Mouse (Mus musculus) lung, adult 18-20 months (tissue): ENCODE measurements around the gene Ulk4.
"Not testable (repeated sequence)": the region's sequence is repeated elsewhere in the genome, so short reads cannot be mapped to it uniquely, and the experiment has no call there.

Experiments
- DNase-seq, 2 experiments: peaks; one replicate each; pipeline ENCODE4 v3.0.0; 2022; ENCODE audit warnings: mixed read lengths in 2 of 2

The Ulk4 gene

DNA sequence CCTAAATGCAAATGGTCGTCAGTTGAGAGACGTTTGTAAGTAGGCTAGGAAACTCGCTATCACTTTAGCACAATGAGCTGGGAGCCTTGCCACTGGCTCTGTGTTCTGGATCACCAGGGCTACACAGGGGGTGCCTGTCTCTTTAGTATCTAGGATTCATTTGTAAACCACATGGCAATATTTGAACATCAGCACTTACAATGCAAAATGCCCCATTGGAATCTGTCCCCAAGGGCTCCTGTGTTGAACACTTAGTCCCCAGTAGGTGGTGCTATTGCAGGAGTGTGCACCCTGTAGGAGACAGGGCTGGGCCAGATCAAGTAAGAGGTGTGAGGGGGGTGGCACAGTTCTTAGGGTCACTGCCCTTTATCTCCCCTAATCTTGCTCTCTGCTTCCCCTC, 217.7 kb downstream of the Ulk4 start:
- DNase-seq, result no peak

- DNase-seq, result peak in 1 of 2 experiments; percentile 16
Observed at GRCm38 (mm10) chr9:121058538-121058937, 218.5 kb downstream of the Ulk4 start.

DNA sequence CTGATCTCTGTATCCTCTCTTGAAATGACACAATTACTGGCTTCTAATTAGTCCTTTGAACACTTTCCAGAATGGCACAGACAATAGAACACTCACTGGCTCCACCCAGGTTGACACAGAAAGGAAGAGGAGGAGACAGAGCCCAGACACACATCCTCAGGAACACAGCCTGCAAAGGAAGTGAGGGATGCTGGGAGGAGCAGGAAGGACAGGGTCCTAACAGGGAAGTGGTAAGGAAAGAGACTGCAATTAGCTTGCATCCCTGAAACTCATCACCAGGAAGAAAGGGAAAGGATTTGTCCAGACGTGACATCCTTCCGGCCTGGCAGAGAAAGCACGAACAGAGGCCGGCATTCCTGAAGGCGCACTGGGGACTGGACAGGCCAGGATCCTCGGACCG, 218.9 kb downstream of the Ulk4 start:
- peak; percentile 23 to 58 for DNase-seq

- peak in 1 of 2 experiments; percentile 12 for DNase-seq
Observed at GRCm38 (mm10) chr9:121057401-121057800, 219.6 kb downstream of the Ulk4 start.

DNA sequence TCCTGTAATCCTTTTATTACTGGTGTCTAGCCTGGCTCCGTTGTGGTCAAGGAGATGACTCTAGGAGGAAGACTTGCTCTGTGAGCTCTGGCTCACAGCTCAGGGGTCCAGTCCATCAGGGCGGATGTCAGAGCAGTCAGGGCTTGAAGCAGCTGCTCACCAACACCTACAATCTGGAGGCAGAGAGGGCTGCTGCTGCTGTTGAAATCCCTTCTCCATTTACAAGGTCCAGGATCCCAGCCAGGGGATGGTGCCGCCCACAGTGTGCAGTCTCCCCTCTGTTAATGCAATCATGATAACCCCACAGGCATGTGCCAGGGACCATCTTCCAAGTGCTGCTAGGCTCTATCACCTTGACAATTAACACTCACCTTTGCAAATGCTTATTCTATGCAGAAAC, 220.5 kb downstream of the Ulk4 start:
- DNase-seq, result no peak

GRCm38 (mm10) chr9:121056036-121056435, 221.0 kb downstream of the Ulk4 start:
- DNase-seq, result no peak

GRCm38 (mm10) chr9:121045657-121046056, 231.3 kb downstream of the Ulk4 start:
- not testable (repeated sequence) for DNase-seq

DNA sequence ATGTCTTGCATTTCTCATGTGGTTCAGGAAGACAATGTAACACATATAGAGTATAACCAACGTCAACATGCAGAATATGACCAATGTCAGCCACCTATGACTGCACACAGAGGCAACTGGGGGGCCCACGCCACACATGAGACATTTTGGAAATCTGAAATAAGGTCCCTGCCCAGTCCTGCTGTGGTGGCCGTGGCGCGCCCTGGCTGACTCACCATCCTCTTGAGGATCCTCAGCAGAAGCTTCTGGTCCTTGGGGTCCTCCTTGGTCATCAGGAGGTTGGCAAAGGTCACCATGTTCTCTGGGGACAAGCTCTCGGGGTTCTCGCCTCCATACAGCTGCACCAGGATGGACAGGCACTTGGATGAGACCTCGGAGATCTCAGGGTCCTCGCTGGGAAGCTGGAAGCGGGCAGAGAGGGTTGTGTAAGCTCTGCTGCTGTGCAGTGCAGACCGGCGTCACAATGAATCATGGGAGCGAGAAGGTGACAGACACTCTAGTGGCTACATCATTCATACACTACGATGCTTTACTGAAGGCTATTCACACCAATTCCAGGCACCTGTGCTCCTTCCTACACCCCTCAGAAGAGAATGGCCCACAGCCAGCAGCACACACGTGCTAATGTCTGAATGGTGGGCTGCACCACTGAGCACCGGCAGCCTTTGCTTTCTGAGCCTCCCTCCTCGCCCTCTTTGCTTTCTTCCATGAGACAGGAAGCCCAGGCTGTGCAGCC, 232.4 kb downstream of the Ulk4 start:
- no peak for DNase-seq

- no peak for DNase-seq
Observed at GRCm38 (mm10) chr9:121043021-121043420, 234.0 kb downstream of the Ulk4 start.

DNA sequence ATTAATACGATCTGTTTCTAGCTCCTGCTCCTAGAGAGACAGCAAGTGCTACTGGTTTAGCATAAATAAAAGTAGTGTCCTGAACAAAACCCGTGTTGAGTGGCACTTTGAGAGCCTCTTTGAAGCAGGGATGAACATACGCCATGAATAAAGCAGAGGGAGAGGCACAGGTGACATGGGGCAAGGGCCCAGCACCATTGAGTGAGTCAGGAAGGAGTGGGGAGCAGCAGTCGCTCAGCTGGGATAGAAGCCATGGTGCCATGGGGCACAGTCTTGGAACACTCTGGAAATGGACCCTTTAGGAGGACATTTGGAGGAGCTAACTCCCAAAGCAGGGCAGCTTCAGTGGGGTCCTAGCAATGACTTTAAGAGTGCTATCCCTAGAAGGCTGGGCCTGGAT, 238.6 kb downstream of the Ulk4 start:
- DNase-seq, result no peak

GRCm38 (mm10) chr9:121037975-121038374, 239.0 kb downstream of the Ulk4 start:
- no peak for DNase-seq

DNA sequence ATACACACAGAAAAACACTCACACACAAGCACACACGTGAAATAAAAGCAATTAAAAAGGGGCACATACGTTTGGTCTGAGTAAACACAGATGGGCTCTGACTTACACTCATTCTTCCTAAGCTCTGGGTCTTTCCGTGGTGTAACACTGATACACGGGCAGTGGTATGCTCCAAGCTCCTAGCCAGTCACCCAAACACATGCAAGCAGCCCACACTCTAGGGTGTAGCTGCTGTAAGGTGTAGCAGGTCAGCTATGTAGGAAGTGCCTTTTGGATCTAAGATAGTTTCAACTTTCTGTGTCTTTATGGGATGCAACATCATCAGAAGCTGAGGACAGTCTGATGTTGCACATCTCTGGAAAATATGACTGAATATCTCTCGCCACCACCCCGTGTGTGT, 241.7 kb downstream of the Ulk4 start:
- DNase-seq, result no peak

GRCm38 (mm10) chr9:121033596-121033995, 243.4 kb downstream of the Ulk4 start:
- DNase-seq, result no peak

- DNase-seq, result no peak
Observed at GRCm38 (mm10) chr9:121032322-121032964, 244.6 kb downstream of the Ulk4 start.

GRCm38 (mm10) chr9:121030949-121031348, 246.0 kb downstream of the Ulk4 start:
- no peak for DNase-seq

GRCm38 (mm10) chr9:121029786-121030185, 247.2 kb downstream of the Ulk4 start:
- no peak for DNase-seq

DNA sequence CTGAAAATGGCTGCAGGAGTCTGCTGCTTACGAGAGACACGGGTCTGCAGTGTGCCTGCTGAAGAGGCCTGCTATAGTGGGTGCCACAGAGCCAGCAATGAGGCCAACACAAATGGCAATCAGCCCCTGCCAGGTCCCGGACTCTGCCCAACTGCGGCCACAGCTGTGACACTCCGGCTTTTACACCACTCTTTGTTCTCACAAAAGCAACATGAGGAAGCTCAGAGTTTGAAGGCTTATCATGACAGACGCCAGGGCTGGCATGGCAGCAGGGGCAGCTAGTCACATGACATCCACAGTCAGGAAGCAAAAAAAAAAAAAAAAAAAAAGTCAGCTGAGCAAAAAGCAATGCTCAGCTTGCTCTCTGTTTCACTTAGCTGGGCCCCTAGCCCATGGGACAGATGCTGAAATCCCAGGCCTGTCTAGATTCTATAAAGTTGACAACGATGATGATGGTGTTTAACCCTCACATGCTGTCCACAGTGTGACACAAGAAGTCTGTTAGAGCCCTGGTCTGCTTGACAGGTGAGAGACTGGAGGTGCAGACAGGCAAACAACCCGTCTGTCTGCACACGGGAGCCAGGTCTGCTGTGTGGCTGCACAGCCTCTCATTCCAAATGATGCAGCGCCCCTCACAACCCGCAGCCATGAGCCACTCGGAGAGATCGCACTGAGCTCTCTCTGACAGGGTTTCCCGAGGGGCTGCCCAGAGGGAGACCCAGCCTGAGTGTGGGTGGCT, 253.3 kb downstream of the Ulk4 start:
- DNase-seq, result no peak

DNA sequence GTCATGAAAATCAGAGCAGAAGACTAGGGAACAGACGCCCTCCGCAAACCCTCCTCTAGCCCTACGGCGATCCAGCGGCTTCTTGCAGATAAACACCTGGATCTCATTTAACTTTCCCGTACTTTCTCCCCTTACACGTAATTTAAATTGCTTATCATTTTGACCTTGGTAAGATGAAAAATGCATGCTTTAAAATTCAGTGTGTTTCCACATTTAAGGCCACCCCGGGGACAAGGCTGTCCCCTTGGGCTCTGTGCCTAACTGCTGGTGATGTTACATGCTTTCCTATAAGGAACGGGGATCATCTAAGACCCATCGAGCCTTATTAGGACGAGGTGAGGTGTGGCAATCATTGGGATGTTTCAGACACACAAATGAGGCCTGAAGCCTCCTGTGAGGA, 256.6 kb downstream of the Ulk4 start:
- DNase-seq, result no peak

GRCm38 (mm10) chr9:121019932-121020331, 257.1 kb downstream of the Ulk4 start:
- no peak for DNase-seq

DNA sequence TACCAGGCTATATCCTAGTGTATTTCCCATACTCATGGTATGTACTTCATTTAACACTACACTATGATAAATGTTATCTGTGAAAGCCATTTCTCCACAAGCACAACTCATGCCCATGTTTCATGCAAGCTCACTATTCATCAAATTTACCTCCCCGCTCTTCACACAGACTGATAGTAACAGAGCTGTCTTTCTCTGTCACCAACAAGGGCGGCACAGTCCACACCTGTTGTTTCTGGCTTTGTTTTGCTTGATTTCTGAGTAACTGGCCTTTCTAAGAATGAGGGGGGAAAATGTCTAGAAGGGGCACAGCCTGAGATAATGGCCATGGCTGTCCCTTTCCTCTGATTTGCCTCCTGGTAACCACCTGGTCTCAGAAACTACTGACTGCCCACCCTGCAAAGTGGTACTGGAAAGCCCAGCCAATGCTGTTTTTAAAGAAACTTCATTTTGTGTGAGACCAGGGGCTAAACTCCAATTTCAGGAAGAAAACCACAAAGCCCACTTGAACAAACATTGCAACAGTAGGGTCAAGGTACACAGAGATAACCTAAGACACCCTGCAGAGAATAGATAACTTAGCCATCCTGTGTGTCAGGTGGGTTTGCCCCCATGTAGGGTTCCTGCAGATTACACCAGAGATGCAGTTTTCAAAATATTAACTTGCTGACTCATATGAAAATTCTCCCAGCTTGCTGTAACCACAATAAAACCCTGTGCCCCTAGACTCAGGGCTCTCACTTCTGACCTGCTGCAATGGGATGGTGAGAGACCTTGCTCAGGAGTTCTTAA, 258.3 kb downstream of the Ulk4 start:
- DNase-seq, result no peak

DNA sequence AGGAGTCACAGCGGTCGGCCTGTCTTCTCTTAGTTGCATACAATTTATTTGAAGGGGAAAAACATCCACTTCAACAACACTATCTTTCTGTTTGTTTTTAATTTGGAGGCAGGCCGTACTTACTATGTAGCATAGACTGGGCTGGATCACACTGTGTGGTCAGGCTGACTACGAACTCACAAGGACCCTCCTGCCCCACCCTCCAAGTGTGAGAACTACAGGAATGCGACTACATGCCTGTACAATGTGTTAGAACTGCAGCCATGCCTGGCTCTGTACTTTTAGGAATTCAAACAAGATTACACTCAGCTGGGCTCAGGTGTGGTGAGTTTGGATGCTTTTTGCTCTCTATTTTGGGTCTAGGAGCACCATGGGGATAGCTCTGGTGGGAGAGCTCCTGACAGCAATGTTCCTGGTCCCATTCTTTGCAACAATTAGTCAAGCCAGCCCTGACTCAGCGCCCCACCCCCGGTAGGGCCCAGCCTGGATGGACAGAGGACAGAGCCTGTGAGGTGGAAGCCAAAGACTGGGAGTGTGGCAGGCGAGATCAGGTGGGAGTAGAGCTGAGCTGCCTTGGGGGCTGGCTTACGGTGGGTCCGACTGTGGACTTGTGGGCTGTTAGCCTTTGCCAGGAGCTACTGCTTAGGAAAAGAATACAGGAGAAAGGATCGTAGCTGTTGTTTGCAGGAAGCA, 261.0 kb downstream of the Ulk4 start:
- no peak for DNase-seq

DNA sequence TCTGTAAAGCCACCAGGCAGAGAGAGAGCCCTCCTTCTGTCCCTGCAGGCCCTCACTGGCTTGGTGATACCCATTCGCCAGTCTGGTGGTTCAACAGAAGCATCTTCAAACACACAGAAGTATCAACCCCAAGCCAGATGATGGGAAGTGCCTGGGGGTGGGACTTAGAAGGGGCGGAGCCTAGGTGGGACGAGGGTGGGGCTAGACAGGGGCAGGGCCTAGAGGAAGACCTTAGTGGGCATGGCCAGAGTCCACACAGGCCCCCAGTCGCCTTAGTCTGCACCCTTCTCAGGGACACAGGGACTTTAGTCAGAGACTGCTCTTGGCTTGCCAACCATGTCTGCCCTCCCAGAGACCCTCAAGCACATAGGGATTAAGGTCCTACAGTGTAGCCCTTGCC, 265.5 kb downstream of the Ulk4 start:
- no peak for DNase-seq
